Comparison of ENCODE assay signal across 25 mouse cellular contexts in genomic region chr4:48034287-48034686, GRCm38 (mm10). TPM values are rescaled to one million over a fixed set of nuclear protein-coding genes. Genes with fewer than 3 reads are reported as not detected.
A peak's percentile ranks its signal among the peaks of the same experiment; 100 is the strongest.
DNase-seq lines count a peak whose midpoint lies in the region; TF ChIP-seq lines count a peak whose summit lies in the region.
"Had no signal": no experiment of that assay in that cellular context is flagged by ENCODE, and none has a peak within 500 bp of the region (broad histone marks: within the 10 kb centered on the region; RNA-seq: fewer than 3 reads in every experiment).

No protein-coding gene starts in this region.

- 0 out of 2 replicates have a peak overlapping the region, but pooled peaks have one; percentile 6 for H3K9ac ChIP-seq in CH12.LX (ENCODE audit: insufficient read depth, low read depth)
- H3K9ac ChIP-seq: forebrain, embryonic 13.5 days; heart, embryonic 12.5 days; heart, embryonic 15.5 days; hindbrain, embryonic 14.5 days had no signal

- intact Hi-C loops in left cerebral cortex, postnatal 4 days (cut with DNase I): no loop called here

- in situ Hi-C loops in CH12.LX (cut with MboI; ENCODE audit: low pct_ligation_motif_present, low pct_unique_long_range_greater_than_20kb, low sequenced_read_pairs): loop anchor here (10.0 kb wide), 1 partner anchor 351 kb away; no protein-coding TSS in a partner anchor

- no peak overlapping the region for H3K4me3 ChIP-seq in heart, embryonic 10.5 days
- H3K4me3 ChIP-seq in CH12.LX (replicated peaks in 1 of 3; ENCODE audit: low read depth in 2 of 3, low read length in 2 of 3, poor library complexity in 1 of 3): peak overlapping the region in 1 of 3 experiments; percentile 22
- H3K4me3 ChIP-seq: forebrain, embryonic 10.5 days; forebrain, embryonic 13.5 days; heart, embryonic 12.5 days; heart, embryonic 15.5 days had no signal

- no peak for TF ChIP-seq EP300 in CH12.LX (IDR thresholded peaks at IDR 0.05; ENCODE audit: low read length)

- dilution Hi-C loops in CH12.LX (cut with MboI; ENCODE audit: extremely low pct_ligation_motif_present, extremely low pct_unique_long_range_greater_than_20kb, low sequenced_read_pairs): no loop called here

- WGBS in heart, embryonic 10.5 days: 73% methylated on average over 9 of the region's 9 CpGs

- peak overlapping the region; percentile 50; the same call in 1 of the 2 replicates for H3K4me2 ChIP-seq in CH12.LX (ENCODE audit: insufficient read depth, low read depth, poor library complexity, severe bottlenecking)
- H3K4me2 ChIP-seq: forebrain, embryonic 13.5 days; heart, embryonic 12.5 days; heart, embryonic 15.5 days; hindbrain, embryonic 14.5 days had no signal

- no peak for TF ChIP-seq POLR2A in CH12.LX (IDR thresholded peaks at IDR 0.05; ENCODE audit: low read depth, low read length)

- H3K4me1 ChIP-seq in heart, embryonic 10.5 days: no peaks in the 10 kb centered on the region
- peaks cover 3 to 11% of the 10 kb centered on the region in 2 experiments; a peak in 3 of 4 replicates for H3K4me1 ChIP-seq in CH12.LX (ENCODE audit: control insufficient read depth in 1 of 2, insufficient read depth in 2 of 2)
- H3K4me1 ChIP-seq: forebrain, embryonic 10.5 days; forebrain, embryonic 13.5 days; heart, embryonic 12.5 days; heart, embryonic 15.5 days had no signal

- no peak overlapping the region for H3K27ac ChIP-seq in heart, embryonic 10.5 days
- no peak overlapping the region for H3K27ac ChIP-seq in CH12.LX (ENCODE audit: insufficient read depth, low read depth)
- H3K27ac ChIP-seq: forebrain, embryonic 10.5 days; forebrain, embryonic 13.5 days; heart, embryonic 15.5 days; hindbrain, embryonic 14.5 days had no signal

- peak; percentile 80 for DNase-seq in heart, adult 11 months
- DNase-seq in heart, embryonic 10.5 days (ENCODE audit: low spot score): no peak
- DNase-seq in CD4-positive helper T cell, adult 2 months (ENCODE audit: low read depth, low spot score): peak; percentile 48
- DNase-seq in CH12.LX (ENCODE audit: extremely low read depth): no peak
- peak; percentile 55 for DNase-seq in induced T-regulatory cell, adult 2 months (ENCODE audit: low read depth)
- no peak for DNase-seq in spleen, adult 12 weeks (ENCODE audit: low spot score)
- DNase-seq in kidney, postnatal 10 days: no peak
- no peak for DNase-seq in left cerebral cortex, postnatal 4 days
- DNase-seq: adrenal gland, postnatal 10 days; adrenal gland, postnatal 36 days; cerebellum, adult 18-20 months; cerebellum, adult 9-10 months; cerebellum, postnatal 14 days; gastrocnemius, postnatal 10 days; gastrocnemius, postnatal 36 days; heart, postnatal 10 days; heart, postnatal 36 days had no signal

- TF ChIP-seq RAD21 in CH12.LX (IDR thresholded peaks at IDR 0.05; ENCODE audit: low read depth, low read length): no peak

- TF ChIP-seq CTCF in CH12.LX (conservative IDR thresholded peaks at IDR 0.05 in 1 of 2, IDR thresholded peaks at IDR 0.05 in 1 of 2; ENCODE audit: low read depth in 2 of 2, low read length in 2 of 2): no peak

- H3K36me3 ChIP-seq in heart, embryonic 10.5 days: no peaks in the 10 kb centered on the region
- no peaks in the 10 kb centered on the region for H3K36me3 ChIP-seq in CH12.LX (replicated peaks in 1 of 2; ENCODE audit: control insufficient read depth in 1 of 2, insufficient read depth in 1 of 2, low read length in 1 of 2)
- H3K36me3 ChIP-seq: forebrain, embryonic 10.5 days; G1E; heart, embryonic 12.5 days; heart, embryonic 15.5 days had no signal

- H3K79me2 ChIP-seq in CH12.LX (replicated peaks; ENCODE audit: control insufficient read depth, extremely low read depth, insufficient read depth, poor library complexity, severe bottlenecking): no peaks in the 10 kb centered on the region

- no peaks in the 10 kb centered on the region for H3K27me3 ChIP-seq in heart, embryonic 10.5 days (ENCODE audit: insufficient read depth, poor library complexity, severe bottlenecking)
- peaks cover 2% of the 10 kb centered on the region for H3K27me3 ChIP-seq in CH12.LX (replicated peaks)
- H3K27me3 ChIP-seq: forebrain, embryonic 13.5 days; heart, embryonic 12.5 days; heart, embryonic 15.5 days; Patski had no signal

- H3K9me3 ChIP-seq in heart, embryonic 10.5 days: no peaks in the 10 kb centered on the region
- no peaks in the 10 kb centered on the region for H3K9me3 ChIP-seq in CH12.LX (replicated peaks; ENCODE audit: low read length)
- H3K9me3 ChIP-seq: forebrain, embryonic 10.5 days; forebrain, embryonic 13.5 days; G1E; heart, embryonic 12.5 days; heart, embryonic 15.5 days had no signal

TF ChIP-seq in CH12.LX, 34 proteins besides CTCF, POLR2A, EP300 and RAD21:
- no peak for TF ChIP-seq USF2 (conservative IDR thresholded peaks at IDR 0.05; ENCODE audit: low read depth, low read length)
- TF ChIP-seq BHLHE40 (IDR thresholded peaks at IDR 0.05; ENCODE audit: low read depth, low read length): no peak
- no peak for TF ChIP-seq TBP (conservative IDR thresholded peaks at IDR 0.05; ENCODE audit: low read depth, low read length)
- TF ChIP-seq MYC (IDR thresholded peaks at IDR 0.05; ENCODE audit: low read depth, low read length): no peak
- TF ChIP-seq SIN3A (IDR thresholded peaks at IDR 0.05; ENCODE audit: low read length): no peak
- no peak for TF ChIP-seq MAZ (IDR thresholded peaks at IDR 0.05; ENCODE audit: low read depth, low read length)
- no peak for TF ChIP-seq USF1 (IDR thresholded peaks at IDR 0.05; ENCODE audit: low read depth, low read length)
- TF ChIP-seq JUND (conservative IDR thresholded peaks at IDR 0.05; ENCODE audit: low read depth, low read length): no peak
- no peak for TF ChIP-seq MEF2A (IDR thresholded peaks at IDR 0.05; ENCODE audit: borderline replicate concordance, low read depth, low read length)
- no peak for TF ChIP-seq ELF1 (IDR thresholded peaks at IDR 0.05; ENCODE audit: low read depth, low read length)
- TF ChIP-seq ZKSCAN1 (IDR thresholded peaks at IDR 0.05; ENCODE audit: borderline replicate concordance, low read depth, low read length): no peak
- TF ChIP-seq POLR2AphosphoS2 (IDR thresholded peaks at IDR 0.05; ENCODE audit: low read depth, low read length): no peak
- TF ChIP-seq SMC3 (IDR thresholded peaks at IDR 0.05; ENCODE audit: low read depth, low read length): no peak
TF ChIP-seq in CH12.LX: peak in this region for 0.

RNA-seq across cellular contexts. Expression of gene Nr4a3, which starts 10.7 kb away (rescaled TPM):
- polyA plus RNA-seq in heart, embryonic 10.5 days (2016; fragmentation: Nextera tagmentation; extraction: Ambion mirVana): 0.09 and 0.12 TPM in 2 replicates
- total RNA-seq in CH12.LX (2012; rRNA removed) (0.04 and 0.13 TPM in 2 replicates), CH12.LX (2014; rRNA removed) (0.24 and 0.32 TPM in 2 replicates)
- polyA plus RNA-seq in CH12.LX (2012; ENCODE audit: insufficient read length, low read depth): 0.18 and 0.21 TPM in 2 replicates
- total RNA-seq in left cerebral cortex, postnatal 4 days (2021): 10 to 100 TPM; 40.2 to 46.8 TPM
- polyA plus RNA-seq: intestine, embryonic 14.5 days had no signal

Comparison
In these comparisons a context has a peak if more than half of its experiments do, and no peak if none do; other contexts are left out.
1. DNase-seq: peak in heart, adult 11 months (single experiment), CD4-positive helper T cell, adult 2 months (single experiment) and induced T-regulatory cell, adult 2 months (single experiment); none in heart, embryonic 10.5 days (single experiment), CH12.LX (single experiment), spleen, adult 12 weeks (single experiment), kidney, postnatal 10 days (single experiment) and left cerebral cortex, postnatal 4 days (single experiment).
2. RNA of gene Nr4a3, which starts 10.7 kb away (total RNA-seq): 40.2 to 46.8 TPM in left cerebral cortex, postnatal 4 days; 0.04 to 0.32 TPM in CH12.LX; every median in the first group is over 10 times any median in the second.